Mouse (Mus musculus) heart, embryonic 12.5 days (tissue): ENCODE measurements around the gene Fanca. TPM values are rescaled to one million over a fixed set of nuclear protein-coding genes. Genes with fewer than 3 reads are reported as not detected.

Source experiments
- ATAC-seq: fragments of 200-750 bp; cut with Nextera tagmentation; 2 replicates; pipeline ENCODE4 v1.8.0; 2017; ENCODE audit warnings: moderate TSS enrichment, moderate library complexity; ENCODE audit not compliant: insufficient number of reproducible peaks, low FRiP score
- H3K27ac ChIP-seq: fragments of 300-500 bp; sonication (generic); 2 replicates; pipeline ENCODE4 v1.5.1; 2016; ENCODE audit warnings: mild to moderate bottlenecking, moderate library complexity; ENCODE audit not compliant: poor library complexity, severe bottlenecking
- H3K27me3 ChIP-seq: fragments of 300-500 bp; sonication (generic); replicated peaks from 2 replicates; pipeline ENCODE4 v1.6.1; 2016; ENCODE audit warnings: mild to moderate bottlenecking, moderate library complexity
- H3K36me3 ChIP-seq: fragments of 300-500 bp; sonication (generic); 2 replicates; pipeline ENCODE4 v1.6.1; 2016; ENCODE audit warnings: mild to moderate bottlenecking, moderate library complexity
- H3K4me1 ChIP-seq: fragments of 300-500 bp; sonication (generic); replicated peaks from 2 replicates; pipeline ENCODE4 v1.6.1; 2016; ENCODE audit warnings: mild to moderate bottlenecking
- H3K4me2 ChIP-seq: fragments of 300-500 bp; sonication (generic); 2 replicates; pipeline ENCODE4 v1.6.1; 2016; ENCODE audit warnings: mild to moderate bottlenecking, moderate library complexity
- H3K4me3 ChIP-seq: fragments of 300-500 bp; sonication (generic); 2 replicates; pipeline ENCODE4 v1.5.1; 2016; ENCODE audit warnings: mild to moderate bottlenecking
- H3K9ac ChIP-seq: fragments of 300-500 bp; sonication (generic); 2 replicates; pipeline ENCODE4 v1.6.1; 2016; ENCODE audit warnings: mild to moderate bottlenecking, moderate library complexity
- H3K9me3 ChIP-seq: fragments of 300-500 bp; sonication (generic); replicated peaks from 2 replicates; pipeline ENCODE4 v1.6.1; 2016; ENCODE audit warnings: mild to moderate bottlenecking, moderate library complexity
- WGBS: fragments of 180-500 bp; shearing (Covaris S2); methylation state at CpG from one replicate; pipeline ENCODE4 v1.1.7; 2016; 5-methylcytosine and 5-hydroxymethylcytosine counted together
- polyA plus RNA-seq: library from polyadenylated mRNA; unstranded; fragments of >200 nt; fragmentation: Nextera tagmentation; extraction: Ambion mirVana; gene quantifications from 2 replicates; pipeline ENCODE4 v1.2.1, GENCODE M21; 2016

Fanca gene
- polyA plus RNA-seq, 1 experiment from 2014 or later = 23.6 TPM

DNA sequence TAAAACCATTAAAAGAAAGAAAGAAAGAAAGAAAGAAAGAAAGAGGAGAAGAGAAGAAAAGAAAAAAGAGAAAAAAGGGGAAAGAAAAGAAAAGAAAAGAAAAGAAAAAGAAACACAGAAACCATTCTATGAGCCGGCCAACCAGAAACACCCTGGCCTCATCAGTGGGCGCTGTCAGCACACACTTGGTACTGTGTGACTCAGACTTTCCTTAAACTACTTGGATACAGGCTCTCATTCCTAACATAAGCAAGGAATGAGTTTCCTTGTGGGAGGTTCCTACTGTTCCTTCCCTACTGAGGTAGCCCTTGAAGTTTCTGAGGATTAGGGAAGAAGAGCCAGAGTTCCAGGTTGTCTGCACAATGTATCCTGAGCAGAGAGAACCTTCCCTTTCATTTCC, 12.9 kb upstream of the Fanca start:
- H3K9ac ChIP-seq = no peak overlapping the region
- WGBS = 47% methylated on average over 2 of the region's 2 CpGs
- ATAC-seq = no peak
- no peak overlapping the region for H3K27ac ChIP-seq
- no peak overlapping the region for H3K4me2 ChIP-seq
- peaks cover 19% of the 10 kb centered on the region for H3K27me3 ChIP-seq
- H3K36me3 ChIP-seq = no peaks in the 10 kb centered on the region
- no peak overlapping the region for H3K4me3 ChIP-seq
- peaks cover 44% of the 10 kb centered on the region for H3K4me1 ChIP-seq
- no peaks in the 10 kb centered on the region for H3K9me3 ChIP-seq

DNA sequence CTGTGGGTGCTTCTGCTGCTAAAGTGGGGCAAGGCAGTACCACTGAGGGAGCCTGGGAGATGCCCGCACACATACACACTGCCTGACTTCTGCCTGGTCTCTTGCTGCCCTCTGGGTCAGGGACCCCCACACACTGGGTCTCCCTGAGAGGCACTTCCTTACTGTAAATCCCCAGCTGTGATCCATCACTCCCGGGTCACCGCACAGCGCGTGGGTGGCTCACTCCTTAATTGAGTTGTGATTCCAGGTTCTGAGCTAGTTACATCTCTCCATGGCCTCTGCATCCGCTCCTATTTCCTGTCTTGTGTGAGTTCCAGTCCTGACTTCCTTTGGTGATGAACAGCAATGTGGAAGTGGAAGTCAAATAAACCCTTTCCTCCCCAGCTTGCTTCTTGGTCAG, 12.3 kb upstream of the Fanca start:
- ATAC-seq = no peak
- 0 out of 2 replicates have a peak overlapping the region, but pooled peaks have one; percentile 35 for H3K27ac ChIP-seq
- no peaks in the 10 kb centered on the region for H3K9me3 ChIP-seq
- H3K4me1 ChIP-seq = peaks cover 44% of the 10 kb centered on the region
- WGBS = 63% methylated on average over 6 of the region's 6 CpGs
- H3K4me2 ChIP-seq = no peak overlapping the region
- no peak overlapping the region for H3K4me3 ChIP-seq
- H3K36me3 ChIP-seq = no peaks in the 10 kb centered on the region
- peaks cover 19% of the 10 kb centered on the region for H3K27me3 ChIP-seq
- no peak overlapping the region for H3K9ac ChIP-seq

DNA sequence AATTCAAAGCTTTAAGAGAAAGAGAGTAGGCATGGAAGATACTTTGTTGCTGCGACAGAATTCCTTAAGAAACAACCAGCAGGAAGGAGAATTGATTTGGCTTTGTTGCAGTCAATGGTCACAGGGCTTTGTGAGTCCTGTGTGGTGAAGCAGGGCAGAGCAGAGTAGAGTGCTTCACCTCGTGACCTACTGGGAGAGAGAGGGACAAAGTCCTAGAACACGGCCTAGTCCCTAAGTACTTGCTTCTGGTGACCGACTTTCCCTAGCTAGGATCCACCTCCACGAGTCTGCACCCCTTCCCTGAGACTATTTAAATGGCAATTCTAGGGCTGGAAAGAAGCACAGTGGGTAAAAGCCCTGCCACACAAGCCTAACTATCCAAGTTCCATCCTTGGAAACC, 11.6 kb upstream of the Fanca start:
- H3K4me3 ChIP-seq = no peak overlapping the region
- H3K27ac ChIP-seq = no peak overlapping the region
- peaks cover 44% of the 10 kb centered on the region for H3K4me1 ChIP-seq
- H3K9me3 ChIP-seq = no peaks in the 10 kb centered on the region
- 74% methylated on average over 5 of the region's 5 CpGs for WGBS
- H3K36me3 ChIP-seq = no peaks in the 10 kb centered on the region
- no peak overlapping the region for H3K4me2 ChIP-seq
- no peak for ATAC-seq
- H3K9ac ChIP-seq = no peak overlapping the region
- peaks cover 19% of the 10 kb centered on the region for H3K27me3 ChIP-seq

DNA sequence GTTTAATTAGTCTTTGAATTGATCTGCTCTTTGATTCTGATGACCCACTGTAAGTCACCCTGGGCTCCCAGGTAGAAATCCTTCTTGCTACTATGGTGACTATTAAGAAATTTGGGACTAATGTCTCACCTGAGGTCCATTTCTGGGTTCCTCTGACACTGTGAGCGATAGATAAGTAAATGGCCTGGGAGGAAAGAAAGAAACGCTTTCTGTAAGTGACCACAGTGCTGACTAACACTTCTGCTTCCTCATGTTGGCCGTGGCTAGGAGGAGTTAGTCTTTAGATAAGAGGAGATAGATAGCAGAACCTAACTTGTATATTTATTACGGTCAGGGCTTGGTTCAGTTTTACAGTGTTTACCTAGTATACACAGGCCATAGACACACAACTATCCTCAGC, 11.0 kb upstream of the Fanca start:
- Histone ChIP-seq H3K4me2 (no peak overlapping the region), H3K9me3 (no peaks in the 10 kb centered on the region), H3K4me3 (no peak overlapping the region), H3K27ac (no peak overlapping the region), H3K36me3 (no peaks in the 10 kb centered on the region), H3K4me1 (peaks cover 40% of the 10 kb centered on the region), H3K27me3 (peaks cover 15% of the 10 kb centered on the region), H3K9ac (no peak overlapping the region)
- ATAC-seq = no peak
- WGBS = 32% methylated on average over 4 of the region's 4 CpGs

DNA sequence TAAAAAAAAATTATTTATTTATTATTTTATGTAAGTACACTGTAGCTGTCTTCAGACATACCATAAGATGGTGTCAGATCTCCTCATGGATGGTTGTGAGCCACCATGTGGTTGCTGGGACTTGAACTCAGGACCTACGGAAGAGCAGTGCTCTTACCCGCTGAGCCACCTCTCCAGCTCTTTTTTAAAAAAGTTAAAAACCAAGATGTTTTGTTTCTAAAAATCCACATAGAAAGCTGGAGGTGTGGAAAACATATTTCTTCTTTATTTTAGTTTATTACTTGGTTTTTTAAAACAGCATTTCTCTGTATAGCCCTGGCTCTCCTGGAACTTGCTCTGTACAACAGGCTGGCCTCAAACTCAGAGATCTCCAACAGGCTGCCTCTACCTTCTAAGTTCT, 10.2 kb upstream of the Fanca start:
- peaks cover 33% of the 10 kb centered on the region for H3K4me1 ChIP-seq
- no peak for ATAC-seq
- no peak overlapping the region for H3K27ac ChIP-seq
- no peaks in the 10 kb centered on the region for H3K36me3 ChIP-seq
- H3K4me2 ChIP-seq = no peak overlapping the region
- no peaks in the 10 kb centered on the region for H3K9me3 ChIP-seq
- WGBS = 92% methylated on average over 2 of the region's 2 CpGs
- peaks cover 8% of the 10 kb centered on the region for H3K27me3 ChIP-seq
- no peak overlapping the region for H3K9ac ChIP-seq
- H3K4me3 ChIP-seq = no peak overlapping the region

DNA sequence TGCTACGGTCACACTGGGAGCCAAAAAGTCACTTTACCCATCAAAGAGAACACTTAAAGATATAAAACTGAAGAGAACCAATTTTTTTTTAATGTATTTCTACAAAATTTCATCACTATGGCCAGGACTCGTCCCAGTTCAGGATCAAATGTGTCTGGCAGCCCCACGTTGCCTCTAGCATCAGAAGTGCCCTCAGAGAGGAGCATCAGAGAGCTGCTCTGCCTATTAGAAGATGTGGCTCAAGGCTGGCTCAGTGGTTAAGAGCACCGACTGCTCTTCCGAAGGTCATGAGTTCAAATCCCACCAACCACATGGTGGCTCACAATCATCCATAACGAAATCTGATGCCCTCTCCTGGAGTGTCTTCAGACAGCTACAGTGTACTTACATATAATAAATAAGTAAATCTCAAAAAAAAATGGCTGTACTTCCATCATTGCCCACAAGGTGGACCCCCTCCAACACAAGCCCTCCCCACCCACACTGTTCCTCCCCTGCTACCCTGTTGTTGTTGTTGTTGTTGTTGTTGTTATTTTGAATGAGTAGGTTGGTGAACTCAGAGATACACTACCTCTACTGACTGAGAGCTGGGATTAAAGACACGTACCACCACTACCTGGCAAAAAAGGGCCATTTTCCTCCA, 1.3 kb upstream of the Fanca start:
- ATAC-seq = no peak
- Histone ChIP-seq H3K4me1 (peaks cover 15% of the 10 kb centered on the region), H3K4me2 (no peak overlapping the region; the same call in 1 of the 2 replicates), H3K4me3 (no peak overlapping the region), H3K9ac (no peak overlapping the region), H3K27me3 (no peaks in the 10 kb centered on the region), H3K36me3 (peaks cover 4% of the 10 kb centered on the region; the same call in 1 of the 2 replicates), H3K27ac (no peak overlapping the region), H3K9me3 (no peaks in the 10 kb centered on the region)
- 21% methylated on average over 7 of the region's 7 CpGs for WGBS

DNA sequence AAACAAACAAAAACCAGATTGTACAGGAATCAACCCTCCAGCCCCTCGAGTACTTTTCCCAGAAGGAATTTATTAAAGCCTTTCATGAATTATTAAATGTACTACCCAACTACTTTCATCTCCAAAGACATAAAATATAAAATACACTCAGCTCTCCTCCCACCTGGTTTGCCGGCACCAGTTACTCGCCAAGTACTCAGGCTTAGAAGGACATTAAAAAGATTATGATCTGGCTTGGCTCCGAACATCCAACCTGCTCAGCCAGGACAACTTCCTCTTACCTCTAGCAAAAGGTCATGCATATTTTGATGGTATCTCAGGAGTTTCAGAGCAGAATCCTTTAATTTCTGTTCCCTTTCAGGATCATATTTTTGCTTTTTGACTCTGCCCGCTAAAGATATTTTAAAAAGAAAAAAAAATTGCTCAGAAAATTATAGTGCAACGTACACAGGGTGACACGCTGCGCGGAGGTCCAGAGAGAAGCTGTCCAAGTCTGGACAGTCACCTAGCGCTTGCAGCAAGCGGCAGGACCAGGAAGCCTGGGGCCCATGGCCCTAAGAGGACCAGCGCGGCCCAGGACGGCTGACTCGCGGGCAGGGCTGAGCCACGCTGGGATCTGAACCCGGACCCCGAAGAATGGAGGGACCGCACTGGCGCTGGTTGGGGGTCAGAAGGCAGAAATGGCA, 452 bp downstream of the Fanca start:
- no peak overlapping the region for H3K27ac ChIP-seq
- peak overlapping the region; percentile 71 for H3K4me3 ChIP-seq
- H3K4me2 ChIP-seq = peak overlapping the region; percentile 80
- peaks cover 15% of the 10 kb centered on the region for H3K4me1 ChIP-seq
- H3K9me3 ChIP-seq = no peaks in the 10 kb centered on the region
- H3K36me3 ChIP-seq = peaks cover 4% of the 10 kb centered on the region; the same call in 1 of the 2 replicates
- WGBS = 6% methylated on average over 21 of the region's 21 CpGs
- H3K9ac ChIP-seq = peak overlapping the region; percentile 80
- no peaks in the 10 kb centered on the region for H3K27me3 ChIP-seq
- peak; percentile 85 for ATAC-seq

DNA sequence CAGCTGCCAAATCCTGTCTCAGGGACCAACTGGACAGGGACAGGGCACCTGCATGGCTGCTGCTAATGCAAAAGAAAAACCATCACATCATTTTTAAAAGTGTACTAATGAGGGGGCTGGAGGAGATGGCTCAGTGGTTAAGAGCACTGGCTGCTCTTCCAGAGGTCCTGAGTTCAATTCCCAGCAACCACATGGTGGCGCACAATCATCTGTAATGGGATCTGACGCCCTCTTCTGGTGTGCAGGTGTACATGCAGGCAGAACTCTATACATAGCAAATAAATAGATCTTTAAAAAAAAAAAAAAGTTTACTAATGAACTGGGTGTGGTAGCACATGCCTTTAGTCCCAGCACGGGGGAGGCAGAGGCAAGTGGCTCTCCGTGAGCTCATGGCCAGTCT, 9.6 kb downstream of the Fanca start:
- H3K9ac ChIP-seq = no peak overlapping the region
- H3K27ac ChIP-seq = no peak overlapping the region
- H3K4me1 ChIP-seq = no peaks in the 10 kb centered on the region
- H3K4me2 ChIP-seq = no peak overlapping the region
- H3K36me3 ChIP-seq = peaks cover 48% of the 10 kb centered on the region
- no peak overlapping the region for H3K4me3 ChIP-seq
- no peaks in the 10 kb centered on the region for H3K9me3 ChIP-seq
- no peak for ATAC-seq
- no peaks in the 10 kb centered on the region for H3K27me3 ChIP-seq
- 61% methylated on average over 4 of the region's 4 CpGs for WGBS

DNA sequence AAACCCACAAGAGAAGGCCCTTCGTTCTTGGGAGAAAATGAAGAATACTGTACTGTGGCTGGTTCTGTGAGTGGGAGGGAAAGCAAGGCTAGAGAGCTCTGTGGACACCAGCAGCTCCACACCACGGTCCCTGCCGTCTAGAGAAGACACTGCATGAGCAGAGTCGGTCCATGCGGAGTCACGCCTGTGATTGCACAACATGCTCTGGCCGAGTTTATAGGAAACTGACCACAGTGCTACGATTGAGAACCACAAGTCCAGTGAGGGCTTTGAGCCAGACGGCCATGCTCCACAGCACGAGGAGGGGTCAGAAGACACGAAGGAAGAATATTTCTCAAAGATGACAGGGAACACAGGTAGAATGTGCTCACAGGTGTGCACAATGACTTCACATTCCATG, 20.1 kb downstream of the Fanca start:
- H3K36me3 ChIP-seq = peaks cover 55% of the 10 kb centered on the region
- H3K4me2 ChIP-seq = no peak overlapping the region
- H3K27me3 ChIP-seq = no peaks in the 10 kb centered on the region

DNA sequence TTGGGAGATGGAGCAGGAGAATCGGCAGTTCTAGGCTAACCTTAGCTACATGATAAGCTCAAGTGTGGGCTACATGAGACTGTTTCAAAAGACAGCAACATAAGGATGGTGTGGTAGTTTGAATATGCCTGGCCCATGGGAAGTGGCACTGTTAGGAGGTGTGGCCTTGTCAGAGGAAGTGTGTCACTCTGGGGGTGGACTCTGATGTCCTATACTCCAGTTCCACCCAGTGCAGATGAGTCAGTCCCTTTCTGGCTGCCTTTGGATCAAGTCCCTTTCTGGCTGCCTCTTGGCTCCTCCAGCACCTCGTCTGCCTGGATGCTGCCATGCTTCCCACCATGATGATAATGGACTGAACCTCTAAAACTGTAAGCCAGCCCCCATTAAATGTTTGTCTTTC, 25.6 kb downstream of the Fanca start:
- Histone ChIP-seq H3K9me3 (no peaks in the 10 kb centered on the region), H3K36me3 (peaks cover 61% of the 10 kb centered on the region), H3K4me2 (no peak overlapping the region), H3K9ac (no peak overlapping the region), H3K27me3 (no peaks in the 10 kb centered on the region), H3K27ac (no peak overlapping the region), H3K4me1 (peaks cover 7% of the 10 kb centered on the region; the same call in 1 of the 2 replicates), H3K4me3 (no peak overlapping the region)
- no peak for ATAC-seq
- WGBS = 93% methylated on average over 2 of the region's 2 CpGs

More for the DNA sequence above, 20.1 kb downstream of the Fanca start:
- H3K27ac ChIP-seq = no peak overlapping the region
- H3K4me3 ChIP-seq = no peak overlapping the region
- H3K9ac ChIP-seq = no peak overlapping the region
- 88% methylated on average over 11 of the region's 11 CpGs for WGBS
- no peaks in the 10 kb centered on the region for H3K4me1 ChIP-seq
- no peaks in the 10 kb centered on the region for H3K9me3 ChIP-seq
- no peak for ATAC-seq

DNA sequence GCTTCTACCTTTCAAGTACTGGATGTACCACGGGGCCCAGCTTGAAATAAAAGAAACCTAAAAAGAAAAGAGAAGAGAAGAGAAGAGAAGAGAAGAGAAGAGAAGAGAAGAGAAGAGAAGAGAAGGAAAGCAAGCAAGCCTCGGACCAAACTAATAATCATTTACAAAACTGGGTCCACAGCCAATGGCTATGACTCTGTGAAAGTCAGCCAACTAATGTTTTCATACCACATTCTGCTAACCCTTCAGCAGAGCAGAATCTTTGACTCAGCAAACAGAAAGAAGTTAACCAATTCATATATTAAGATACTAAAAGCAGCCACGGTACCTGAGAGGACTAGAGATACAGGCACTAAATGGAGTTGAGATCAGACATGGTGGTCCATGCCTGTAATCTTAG, 26.1 kb downstream of the Fanca start:
- Histone ChIP-seq H3K4me1 (peaks cover 7% of the 10 kb centered on the region; the same call in 1 of the 2 replicates), H3K4me2 (no peak overlapping the region), H3K4me3 (no peak overlapping the region), H3K27ac (no peak overlapping the region), H3K36me3 (peaks cover 62% of the 10 kb centered on the region), H3K9me3 (no peaks in the 10 kb centered on the region), H3K27me3 (no peaks in the 10 kb centered on the region), H3K9ac (no peak overlapping the region)
- 87% methylated on average over 3 of the region's 3 CpGs for WGBS
- no peak for ATAC-seq
